Mouse (Mus musculus) liver, postnatal 0 days (tissue): ENCODE results near the gene Hmgcl. TPM values are rescaled to one million over a fixed set of nuclear protein-coding genes. Genes with fewer than 3 reads are reported as not detected.

ENCODE experiments used
- ATAC-seq: fragments of 200-750 bp; cut with Nextera tagmentation; 2 replicates; pipeline ENCODE4 v1.8.0; 2017; ENCODE audit warnings: mild to moderate bottlenecking, moderate library complexity
- DNase-seq: peaks from one replicate; pipeline ENCODE4 v3.0.0-alpha.2; 2016
- H3K27ac ChIP-seq: fragments of 300-500 bp; sonication (generic); 2 replicates; pipeline ENCODE4 v1.5.1; 2014; ENCODE audit warnings: antibody characterized with exemption, moderate library complexity, mild to moderate bottlenecking, low read depth
- H3K27me3 ChIP-seq: fragments of 300-500 bp; sonication (generic); 2 replicates; pipeline ENCODE4 v1.6.1; 2014; ENCODE audit warnings: low read length, control low read depth, mixed read lengths; ENCODE audit not compliant: insufficient read depth
- H3K36me3 ChIP-seq: fragments of 300-500 bp; sonication (generic); replicated peaks from 2 replicates; pipeline ENCODE4 v1.6.1; 2014; ENCODE audit warnings: mild to moderate bottlenecking, control low read depth, low read length, moderate library complexity, mixed read lengths; ENCODE audit not compliant: insufficient read depth
- H3K4me1 ChIP-seq: fragments of 300-500 bp; sonication (generic); 2 replicates; pipeline ENCODE4 v1.6.1; 2014; ENCODE audit warnings: antibody characterized with exemption, mild to moderate bottlenecking, control low read depth; ENCODE audit not compliant: insufficient read depth
- H3K4me2 ChIP-seq: fragments of 300-500 bp; sonication (generic); 2 replicates; pipeline ENCODE4 v1.6.1; 2014; ENCODE audit warnings: low read depth, mild to moderate bottlenecking, low read length, moderate library complexity, mixed read lengths
- H3K4me3 ChIP-seq: fragments of 300-500 bp; sonication (generic); 2 replicates; pipeline ENCODE4 v1.5.1; 2014; ENCODE audit warnings: low read depth, low read length
- H3K9ac ChIP-seq: fragments of 300-500 bp; sonication (generic); replicated peaks from 2 replicates; pipeline ENCODE4 v1.6.1; 2014; ENCODE audit warnings: mild to moderate bottlenecking, moderate library complexity
- H3K9me3 ChIP-seq: fragments of 300-500 bp; sonication (generic); 2 replicates; pipeline ENCODE4 v1.6.1; 2016; ENCODE audit warnings: mild to moderate bottlenecking, control low read depth, low read length, mixed read lengths
- CTCF ChIP-seq: sonication (generic); IDR thresholded peaks from 2 replicates; pipeline ENCODE4 v1.5.1; 2016; ENCODE audit warnings: antibody characterized with exemption, low read depth
- EP300 ChIP-seq: IDR thresholded peaks from 2 replicates; pipeline ENCODE4 v1.6.1; 2016; ENCODE audit warnings: antibody characterized with exemption, low read depth, mild to moderate bottlenecking
- WGBS: fragments of 180-500 bp; shearing (Covaris S2); extraction: QIAGEN DNeasy Blood & Tissue Kit; methylation state at CpG from one replicate; pipeline ENCODE4 v1.1.7; 2014; ENCODE audit not compliant: insufficient replicate concordance; 5-methylcytosine and 5-hydroxymethylcytosine counted together
- polyA plus RNA-seq: library from polyadenylated mRNA; unstranded; fragments of >200 nt; fragmentation: Nextera tagmentation; extraction: Ambion mirVana; gene quantifications from 2 replicates; pipeline ENCODE4 v1.2.1, GENCODE M21; 2015

Hmgcl gene
- polyA plus RNA-seq, 1 experiment from 2014 or later, result 364 TPM

DNA sequence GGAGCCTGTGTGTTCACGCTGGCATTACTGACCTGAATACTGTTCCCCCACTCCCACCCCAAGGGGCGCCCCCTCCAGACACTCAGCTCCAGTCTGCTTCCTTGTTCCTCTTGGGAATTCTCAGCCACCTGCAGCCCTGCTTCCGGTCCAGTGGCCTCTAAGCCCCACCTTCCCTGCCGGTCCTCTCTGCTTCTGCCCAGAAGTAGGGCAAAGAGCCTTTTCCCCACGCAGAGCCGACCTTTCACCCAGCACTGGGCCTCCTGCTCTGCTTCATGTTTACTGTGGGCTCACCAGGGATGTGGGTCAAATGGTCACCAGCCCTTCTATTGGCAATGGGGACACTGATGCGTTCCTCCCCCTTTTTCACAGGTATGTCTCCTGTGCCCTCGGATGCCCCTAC is 12.1 kb downstream of the Hmgcl start:
- Histone ChIP-seq H3K4me3 (no peak overlapping the region), H3K27me3 (no peaks in the 10 kb centered on the region), H3K27ac (peak overlapping the region; percentile 95), H3K9ac (no peak overlapping the region), H3K4me2 (peak overlapping the region; percentile 2; the same call in 1 of the 2 replicates), H3K4me1 (peaks cover 18% of the 10 kb centered on the region), H3K36me3 (peaks cover 54% of the 10 kb centered on the region), H3K9me3 (no peaks in the 10 kb centered on the region)
- ATAC-seq (peak; percentile 85), DNase-seq (peak; percentile 80)
- TF ChIP-seq CTCF (no peak), EP300 (peak; percentile 75)
- 64% methylated on average over 8 of the region's 8 CpGs for WGBS

DNA sequence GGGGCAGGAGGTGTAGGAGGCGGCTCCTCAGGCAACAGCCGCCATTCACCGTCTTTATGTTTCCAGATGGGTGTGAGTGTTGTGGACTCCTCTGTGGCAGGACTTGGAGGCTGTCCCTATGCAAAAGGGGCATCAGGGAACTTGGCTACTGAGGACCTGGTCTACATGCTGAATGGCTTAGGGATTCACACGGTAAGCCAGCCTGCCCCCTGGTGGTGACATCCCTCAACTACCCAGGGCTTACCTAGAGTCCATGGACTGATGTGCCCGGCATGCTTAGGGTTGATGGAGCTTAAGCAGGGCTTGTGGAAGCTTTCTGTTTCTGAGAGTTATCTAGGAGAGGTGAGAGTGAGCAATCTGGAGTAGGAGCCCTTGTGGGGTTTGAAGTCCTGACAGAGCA is 14.5 kb downstream of the Hmgcl start:
- Histone ChIP-seq H3K4me2 (no peak overlapping the region), H3K4me3 (no peak overlapping the region), H3K36me3 (peaks cover 43% of the 10 kb centered on the region), H3K27ac (0 out of 2 replicates have a peak overlapping the region, but pooled peaks have one; percentile 95), H3K27me3 (no peaks in the 10 kb centered on the region), H3K9ac (no peak overlapping the region), H3K9me3 (no peaks in the 10 kb centered on the region), H3K4me1 (peaks cover 30% of the 10 kb centered on the region)
- ATAC-seq (no peak), DNase-seq (peak; percentile 92)
- TF ChIP-seq CTCF, result peak; percentile 98
- TF ChIP-seq EP300, result no peak
- 31% methylated on average over 5 of the region's 5 CpGs for WGBS

DNA sequence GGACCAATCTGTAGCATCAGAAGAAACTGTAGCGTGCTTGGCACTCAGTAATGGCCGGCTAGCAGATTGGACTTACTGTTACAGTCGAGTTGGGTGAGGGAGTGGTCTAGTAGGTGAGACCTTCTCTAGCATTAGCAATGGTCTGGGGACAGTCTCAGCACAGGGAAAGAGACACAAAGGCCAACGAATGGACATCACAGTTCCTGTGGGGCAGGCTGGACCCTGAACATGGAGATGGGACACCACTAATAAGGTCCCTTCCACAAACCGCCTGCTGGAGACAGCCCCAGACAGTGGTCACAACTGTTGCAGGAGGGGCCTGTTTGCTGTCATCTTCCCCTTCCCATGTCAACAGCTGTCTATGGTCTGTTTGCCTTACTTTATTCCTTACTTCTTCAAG is 15.5 kb downstream of the Hmgcl start:
- H3K4me3 ChIP-seq, result no peak overlapping the region
- H3K27ac ChIP-seq, result no peak overlapping the region
- no peak for TF ChIP-seq CTCF
- no peak for TF ChIP-seq EP300
- no peaks in the 10 kb centered on the region for H3K27me3 ChIP-seq
- no peaks in the 10 kb centered on the region for H3K9me3 ChIP-seq
- WGBS, result 86% methylated on average over 5 of the region's 5 CpGs
- DNase-seq (no peak), ATAC-seq (no peak)
- no peak overlapping the region for H3K9ac ChIP-seq
- H3K4me2 ChIP-seq, result no peak overlapping the region
- peaks cover 43% of the 10 kb centered on the region for H3K36me3 ChIP-seq
- H3K4me1 ChIP-seq, result peaks cover 30% of the 10 kb centered on the region

DNA sequence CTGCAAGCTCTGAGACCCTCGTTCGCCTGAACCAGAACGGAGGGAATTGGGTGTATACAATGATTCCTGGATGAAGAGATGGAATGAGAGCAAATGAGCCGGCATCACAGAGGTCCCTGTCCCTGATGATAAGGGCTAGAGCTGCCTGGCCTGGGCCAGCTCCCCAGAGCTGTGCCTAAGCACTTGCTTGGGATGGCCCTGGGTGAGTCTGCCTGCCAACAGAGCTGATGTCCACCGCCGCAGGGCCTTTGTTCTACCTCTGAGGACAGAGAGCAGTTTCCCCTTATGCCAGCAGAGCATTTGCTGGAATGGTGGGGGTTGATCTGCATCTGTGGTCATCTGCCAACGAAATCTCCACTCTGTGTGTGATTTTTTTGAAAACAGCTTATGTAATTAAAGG is 15.9 kb downstream of the Hmgcl start:
- ATAC-seq, result no peak
- TF ChIP-seq EP300, result no peak
- TF ChIP-seq CTCF, result no peak
- H3K4me2 ChIP-seq, result peak overlapping the region; percentile 100; the same call in 1 of the 2 replicates
- no peak overlapping the region; the same call in 1 of the 2 replicates for H3K9ac ChIP-seq
- peak overlapping the region; percentile 93; the same call in 1 of the 2 replicates for H3K27ac ChIP-seq
- no peak overlapping the region for H3K4me3 ChIP-seq
- H3K9me3 ChIP-seq, result no peaks in the 10 kb centered on the region
- H3K36me3 ChIP-seq, result peaks cover 47% of the 10 kb centered on the region
- 85% methylated on average over 7 of the region's 7 CpGs for WGBS
- H3K27me3 ChIP-seq, result no peaks in the 10 kb centered on the region
- DNase-seq, result no peak
- H3K4me1 ChIP-seq, result peaks cover 30% of the 10 kb centered on the region

DNA sequence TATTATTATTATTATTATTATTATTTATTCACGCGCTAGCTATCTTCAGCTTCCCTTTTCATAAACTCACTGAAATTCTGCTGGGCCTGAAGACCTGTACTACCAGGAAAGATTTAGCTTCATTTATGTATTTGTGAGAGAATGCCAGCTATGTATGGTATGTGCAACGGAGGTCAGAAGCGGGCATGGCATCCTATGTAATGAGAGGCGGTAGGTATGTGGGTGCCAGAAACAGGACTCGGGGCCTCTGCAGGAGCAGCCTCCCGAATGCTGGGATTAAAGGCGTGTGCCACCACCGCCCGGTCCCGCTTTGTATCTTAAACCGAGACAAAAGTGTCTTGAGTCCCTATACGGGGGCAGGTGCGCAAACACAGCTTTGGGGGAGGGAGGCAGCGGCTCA is 16.7 kb downstream of the Hmgcl start:
- H3K4me3 ChIP-seq, result peak overlapping the region; percentile 72
- TF ChIP-seq EP300 (no peak), CTCF (no peak)
- H3K27me3 ChIP-seq, result no peaks in the 10 kb centered on the region
- peak overlapping the region; percentile 100 for H3K4me2 ChIP-seq
- 7% methylated on average over 15 of the region's 15 CpGs for WGBS
- DNase-seq (no peak), ATAC-seq (peak; percentile 1; the same call in 1 of the 2 replicates)
- H3K9ac ChIP-seq, result peak overlapping the region; percentile 79
- H3K4me1 ChIP-seq, result peaks cover 26% of the 10 kb centered on the region
- H3K36me3 ChIP-seq, result peaks cover 49% of the 10 kb centered on the region
- no peaks in the 10 kb centered on the region for H3K9me3 ChIP-seq
- peak overlapping the region; percentile 93 for H3K27ac ChIP-seq

DNA sequence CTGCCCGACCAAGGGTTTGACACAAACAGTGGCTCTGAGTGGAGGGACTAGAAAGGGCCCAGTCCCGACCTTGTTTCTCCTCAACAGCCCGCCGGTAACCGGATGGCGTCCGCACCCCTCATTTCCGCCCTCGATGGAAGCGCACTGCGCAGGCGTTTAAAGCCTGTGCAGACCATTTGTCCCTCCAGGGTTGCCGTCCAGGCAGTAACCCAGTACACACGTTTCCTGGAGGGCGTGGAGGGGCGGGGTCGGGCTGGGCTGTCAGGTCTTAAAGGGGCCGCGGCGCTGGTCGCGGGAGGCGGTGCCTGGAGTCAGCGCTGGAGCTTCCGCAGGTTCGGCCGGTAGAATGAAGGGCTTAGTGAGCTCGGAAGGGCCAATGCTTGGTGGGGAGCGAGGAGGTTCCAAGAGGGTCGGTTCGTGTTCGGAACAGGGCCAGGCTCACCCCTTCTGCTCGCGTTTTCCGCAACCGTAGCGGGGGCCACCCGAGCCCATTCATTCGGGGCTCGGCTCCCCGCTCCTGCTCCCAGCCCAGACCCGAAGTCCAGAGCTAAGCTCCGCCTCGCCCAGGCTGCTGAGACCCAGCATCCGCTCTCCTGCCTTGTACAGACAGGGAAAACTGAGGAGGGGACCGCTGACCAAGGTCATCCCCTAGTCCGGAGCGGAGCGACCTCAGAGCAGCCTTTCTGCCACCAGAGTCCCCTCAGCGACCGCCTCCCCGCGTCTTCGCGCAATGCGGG is 17.4 kb downstream of the Hmgcl start, which contains the start of gene Gale:
Gale (plus strand) TSS at position 271 of the 737 bp plus-strand sequence.
- H3K36me3 ChIP-seq, result peaks cover 51% of the 10 kb centered on the region
- no peaks in the 10 kb centered on the region for H3K27me3 ChIP-seq
- ATAC-seq, result peak; percentile 88
- H3K9me3 ChIP-seq, result no peaks in the 10 kb centered on the region
- WGBS, result 1% methylated on average over 53 of the region's 56 CpGs
- peaks cover 23% of the 10 kb centered on the region for H3K4me1 ChIP-seq
- peak within 1 kb of the TSS; percentile 79 for H3K9ac ChIP-seq
- H3K27ac ChIP-seq, result peak within 1 kb of the TSS; percentile 93
- TF ChIP-seq EP300 (peak; percentile 87), CTCF (no peak)
- H3K4me3 ChIP-seq, result peak within 1 kb of the TSS; percentile 72
- DNase-seq, result peak; percentile 98
- peak within 1 kb of the TSS; percentile 100 for H3K4me2 ChIP-seq
